Mouse (Mus musculus): ENCODE results near the gene Stox2.
A peak's percentile ranks its signal among the peaks of the same experiment; 100 is the strongest.

Stox2 gene

GRCm38 (mm10) chr8:47351914-47352701 is 94.1 kb downstream of the Stox2 start:
- DNase-seq, result no peak

GRCm38 (mm10) chr8:47349082-47349481 is 97.1 kb downstream of the Stox2 start:
- DNase-seq, result no peak

GRCm38 (mm10) chr8:47347809-47348208 is 98.4 kb downstream of the Stox2 start:
- no peak for DNase-seq

- peak; percentile 90 for DNase-seq
Observed at GRCm38 (mm10) chr8:47345772-47346103, 100.4 kb downstream of the Stox2 start.

- DNase-seq, result no peak
Observed at GRCm38 (mm10) chr8:47345085-47345771, 100.9 kb downstream of the Stox2 start.

GRCm38 (mm10) chr8:47341474-47341873 is 104.7 kb downstream of the Stox2 start:
- no peak for DNase-seq

GRCm38 (mm10) chr8:47338691-47339323 is 107.4 kb downstream of the Stox2 start:
- no peak for DNase-seq

- DNase-seq, result no peak
Observed at GRCm38 (mm10) chr8:47336433-47336832, 109.7 kb downstream of the Stox2 start.

- DNase-seq, result no peak
Observed at GRCm38 (mm10) chr8:47335940-47336339, 110.2 kb downstream of the Stox2 start.

- peak; percentile 62 for DNase-seq
Observed at GRCm38 (mm10) chr8:47334223-47334757, 111.9 kb downstream of the Stox2 start.

- DNase-seq, result no peak
Observed at GRCm38 (mm10) chr8:47332941-47333340, 113.2 kb downstream of the Stox2 start.

GRCm38 (mm10) chr8:47330982-47331381 is 115.2 kb downstream of the Stox2 start:
- no peak for DNase-seq

- DNase-seq, result no peak
Observed at GRCm38 (mm10) chr8:47326348-47326747, 119.8 kb downstream of the Stox2 start.

GRCm38 (mm10) chr8:47324117-47324820 is 121.9 kb downstream of the Stox2 start:
- DNase-seq, result no peak

- no peak for DNase-seq
Observed at GRCm38 (mm10) chr8:47321282-47321681, 124.9 kb downstream of the Stox2 start.

GRCm38 (mm10) chr8:47320707-47321106 is 125.5 kb downstream of the Stox2 start:
- no peak for DNase-seq

- DNase-seq, result no peak
Observed at GRCm38 (mm10) chr8:47318468-47318867, 127.7 kb downstream of the Stox2 start.

GRCm38 (mm10) chr8:47308176-47308575 is 138.0 kb downstream of the Stox2 start:
- no peak for DNase-seq

GRCm38 (mm10) chr8:47306372-47306771 is 139.8 kb downstream of the Stox2 start:
- DNase-seq, result no peak

GRCm38 (mm10) chr8:47305880-47306279 is 140.3 kb downstream of the Stox2 start:
- DNase-seq, result no peak

GRCm38 (mm10) chr8:47298460-47298859 is 147.7 kb downstream of the Stox2 start:
- no peak for DNase-seq

- no peak for DNase-seq
Observed at GRCm38 (mm10) chr8:47289641-47290040, 156.5 kb downstream of the Stox2 start.
